Mouse (Mus musculus) G1E (cell line): ENCODE measurements around the gene Mterf1a.

Experiments
- CTCF ChIP-seq: IDR thresholded peaks from 2 replicates; pipeline ENCODE4 v1.5.1; 2012; ENCODE audit warnings: low read depth, low read length, inconsistent platforms, mixed read lengths
- GATA1 ChIP-seq: IDR thresholded peaks from 2 replicates; pipeline ENCODE4 v1.6.1; 2012; ENCODE audit warnings: borderline replicate concordance, low read length, inconsistent platforms, mixed read lengths
- GATA2 ChIP-seq: IDR thresholded peaks from 2 replicates; pipeline ENCODE4 v1.6.1; 2012; ENCODE audit warnings: low read depth, low read length, inconsistent platforms, borderline replicate concordance
- POLR2AphosphoS5 ChIP-seq: IDR thresholded peaks from 2 replicates; pipeline ENCODE4 v1.6.1; 2012; ENCODE audit warnings: low read depth, low read length, inconsistent platforms; ENCODE audit not compliant: insufficient replicate concordance
- TAL1 ChIP-seq: conservative IDR thresholded peaks from 2 replicates; pipeline ENCODE4 v1.6.1; 2012; ENCODE audit warnings: low read depth, low read length, inconsistent platforms, mixed read lengths

DNA sequence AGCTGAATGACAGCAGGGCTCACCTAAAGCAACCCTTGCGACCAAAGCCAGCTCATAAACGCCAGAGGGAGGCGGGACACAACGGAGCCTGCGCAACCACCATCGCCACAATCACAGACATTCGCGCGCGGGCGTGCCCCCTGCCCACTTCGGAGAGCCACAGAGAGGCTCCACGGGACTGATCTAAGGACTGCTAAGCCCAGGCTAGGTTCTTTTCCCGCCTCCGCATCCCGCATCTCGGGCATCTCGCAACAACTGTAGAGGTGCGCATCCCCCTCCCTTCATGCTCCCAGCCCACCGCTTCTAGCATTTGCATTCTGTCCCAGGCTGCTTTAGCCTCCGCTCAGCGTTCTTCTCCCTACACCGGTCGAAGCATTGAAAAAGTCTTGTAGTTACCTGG lies 48.7 kb downstream of the Mterf1a start, which contains the start of gene Lrrd1:
- TF ChIP-seq CTCF (no peak), POLR2AphosphoS5 (no peak), TAL1 (no peak), GATA2 (no peak), GATA1 (no peak)
